Mouse (Mus musculus) neural tube, embryonic 11.5 days (tissue): ENCODE results near the gene Insl5. TPM values are rescaled to one million over a fixed set of nuclear protein-coding genes. Genes with fewer than 3 reads are reported as not detected.

Experiments used
- ATAC-seq: fragments of 200-750 bp; cut with Nextera tagmentation; 2 replicates; pipeline ENCODE4 v1.8.0; 2017; ENCODE audit warnings: moderate number of reproducible peaks, mild to moderate bottlenecking, moderate TSS enrichment, moderate library complexity; ENCODE audit not compliant: insufficient read depth, low FRiP score, low TSS enrichment
- DNase-seq: peaks from one replicate; pipeline ENCODE4 v3.0.0-alpha.2; 2015; ENCODE audit warnings: low spot score
- H3K27ac ChIP-seq: fragments of 300-500 bp; sonication (generic); 2 replicates; pipeline ENCODE4 v1.5.1; 2014; ENCODE audit warnings: low read depth, mild to moderate bottlenecking, low read length
- H3K27me3 ChIP-seq: fragments of 300-500 bp; sonication (generic); 2 replicates; pipeline ENCODE4 v1.6.1; 2014; ENCODE audit warnings: mild to moderate bottlenecking, low read length, mixed read lengths; ENCODE audit not compliant: control insufficient read depth, insufficient read depth
- H3K36me3 ChIP-seq: fragments of 300-500 bp; sonication (generic); 2 replicates; pipeline ENCODE4 v1.6.1; 2014; ENCODE audit warnings: mild to moderate bottlenecking, low read length, moderate library complexity, mixed read lengths; ENCODE audit not compliant: control insufficient read depth, insufficient read depth
- H3K4me1 ChIP-seq: fragments of 300-500 bp; sonication (generic); 2 replicates; pipeline ENCODE4 v1.6.1; 2014; ENCODE audit warnings: low read length, mixed read lengths; ENCODE audit not compliant: control insufficient read depth, insufficient read depth
- H3K4me2 ChIP-seq: fragments of 300-500 bp; sonication (generic); 2 replicates; pipeline ENCODE4 v1.6.1; 2014; ENCODE audit warnings: low read depth, mild to moderate bottlenecking, moderate library complexity
- H3K4me3 ChIP-seq: fragments of 300-500 bp; sonication (generic); 2 replicates; pipeline ENCODE4 v1.5.1; 2014; ENCODE audit warnings: low read depth, low read length
- H3K9ac ChIP-seq: fragments of 300-500 bp; sonication (generic); 2 replicates; pipeline ENCODE4 v1.6.1; 2014; ENCODE audit warnings: mild to moderate bottlenecking, low read length
- H3K9me3 ChIP-seq: fragments of 300-500 bp; sonication (generic); 2 replicates; pipeline ENCODE4 v1.6.1; 2016; ENCODE audit warnings: low read length; ENCODE audit not compliant: control insufficient read depth
- WGBS: fragments of 180-500 bp; shearing (Covaris S2); extraction: QIAGEN DNeasy Blood & Tissue Kit; methylation state at CpG from one replicate; pipeline ENCODE4 v1.1.7; 2014; 5-methylcytosine and 5-hydroxymethylcytosine counted together
- polyA plus RNA-seq: library from polyadenylated mRNA; unstranded; fragments of >200 nt; fragmentation: Nextera tagmentation; extraction: Ambion mirVana; gene quantifications from 2 replicates; pipeline ENCODE4 v1.2.1, GENCODE M21; 2014

Insl5 gene
- not detected in 2 replicates for polyA plus RNA-seq

DNA sequence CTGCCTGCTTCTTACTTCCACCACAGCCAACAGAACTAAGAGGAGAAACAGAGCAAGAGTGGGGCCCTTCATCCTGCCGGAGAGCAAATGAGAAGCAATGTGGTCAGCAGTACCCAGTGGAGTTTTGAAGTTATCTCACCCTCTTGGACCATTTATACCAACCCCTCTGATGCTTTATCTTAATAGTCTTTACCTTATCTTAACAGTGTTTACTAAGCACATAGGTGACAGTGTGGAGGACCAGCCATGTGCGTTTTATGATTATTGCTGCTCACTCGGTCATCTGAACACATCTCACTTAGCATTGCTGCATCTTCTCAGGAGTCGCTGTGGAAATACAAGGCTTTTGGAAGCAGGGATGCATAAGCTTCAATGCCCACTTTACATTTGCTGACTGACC lies at the start of gene Insl5:
Gene Insl5 (minus strand): TSS at position 222 of the 400 bp plus-strand sequence.
- no peaks in the 10 kb centered on the region for H3K4me1 ChIP-seq
- ATAC-seq (no peak), DNase-seq (no peak)
- 90% methylated on average over 4 of the region's 4 CpGs for WGBS
- H3K27ac ChIP-seq: no peak within 1 kb of the TSS
- H3K9ac ChIP-seq: no peak within 1 kb of the TSS
- no peaks in the 10 kb centered on the region for H3K27me3 ChIP-seq
- no peaks in the 10 kb centered on the region for H3K36me3 ChIP-seq
- H3K9me3 ChIP-seq: no peaks in the 10 kb centered on the region
- no peak within 1 kb of the TSS for H3K4me3 ChIP-seq
- no peak within 1 kb of the TSS for H3K4me2 ChIP-seq

DNA sequence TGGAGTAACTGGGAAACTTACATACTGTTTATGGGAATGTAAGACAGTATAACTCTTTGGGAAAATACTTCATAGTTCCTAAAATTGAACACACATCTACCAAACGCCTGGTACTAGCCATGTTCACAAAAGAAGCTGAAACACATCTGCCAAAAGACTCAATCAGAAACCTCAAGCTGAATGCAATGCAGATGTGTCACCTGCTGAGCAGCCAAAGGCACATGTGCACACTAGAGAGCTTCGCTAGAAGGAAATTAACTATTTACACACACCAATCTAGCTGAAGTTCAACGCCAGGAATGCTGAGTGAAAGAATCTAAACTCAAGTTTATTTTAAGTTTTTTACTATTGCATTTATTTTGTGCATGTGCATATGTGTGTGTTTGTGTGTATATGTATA lies 44.0 kb upstream of the Insl5 start:
- Histone ChIP-seq H3K9ac (no peak overlapping the region), H3K4me2 (no peak overlapping the region), H3K27me3 (no peaks in the 10 kb centered on the region), H3K27ac (no peak overlapping the region), H3K4me3 (no peak overlapping the region), H3K4me1 (no peaks in the 10 kb centered on the region), H3K36me3 (no peaks in the 10 kb centered on the region), H3K9me3 (no peaks in the 10 kb centered on the region)
- DNase-seq (no peak), ATAC-seq (no peak)
- WGBS: 65% methylated on average over 3 of the region's 3 CpGs

DNA sequence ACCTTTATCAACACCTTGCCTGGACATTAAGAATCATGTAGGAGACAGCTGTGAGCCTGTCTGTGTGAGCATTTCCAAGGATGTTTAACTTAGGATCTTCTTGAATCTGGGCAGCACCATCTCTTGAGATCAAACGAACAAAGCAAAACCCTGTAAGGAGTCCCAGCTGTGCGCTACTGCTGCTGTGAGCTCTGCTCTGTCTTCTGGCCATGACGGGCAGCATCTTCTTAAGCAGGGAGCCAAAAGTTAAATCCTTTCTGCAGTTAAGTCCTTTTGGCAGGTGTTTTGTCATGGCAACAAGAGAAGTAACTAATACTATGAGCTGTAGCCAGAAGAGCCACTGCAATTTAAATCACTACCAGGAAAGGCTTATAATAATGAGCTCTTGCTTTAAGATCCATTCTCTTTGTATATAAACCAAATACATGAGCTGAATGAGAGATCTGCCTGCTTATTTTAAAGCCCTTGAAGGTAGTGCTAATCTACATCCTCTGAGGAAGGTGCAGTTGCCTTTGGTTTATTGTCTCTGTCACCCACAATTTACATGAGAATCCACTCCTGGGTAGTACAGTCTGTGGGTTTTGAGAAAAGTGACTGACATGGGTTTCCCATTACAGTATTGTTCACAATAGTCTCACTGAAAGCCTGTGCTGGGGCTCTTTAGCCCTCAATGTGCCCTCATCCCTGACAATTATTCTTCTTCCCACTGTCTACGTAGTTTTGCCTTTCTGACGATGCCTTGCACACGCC lies 41.4 kb upstream of the Insl5 start:
- H3K9me3 ChIP-seq: no peaks in the 10 kb centered on the region

DNA sequence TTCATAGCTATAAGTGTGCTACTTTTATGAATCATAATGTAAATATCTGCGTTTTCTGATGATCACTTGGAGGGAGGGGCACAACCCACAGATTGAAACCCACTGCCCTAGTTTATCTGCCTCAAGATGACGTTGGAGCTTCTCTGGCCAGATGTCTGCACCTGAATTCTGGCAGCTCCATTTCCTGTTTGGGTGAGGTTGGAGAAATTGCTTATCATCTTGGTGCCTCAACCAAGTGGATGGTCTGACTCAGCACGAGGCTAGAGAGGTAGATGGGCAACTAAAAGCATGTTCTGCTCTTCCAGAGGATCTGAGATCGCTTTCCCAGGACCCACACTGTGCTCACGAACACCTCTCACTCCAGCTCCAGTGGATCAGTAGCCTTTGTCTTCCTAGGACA lies 38.3 kb upstream of the Insl5 start:
- Histone ChIP-seq H3K36me3 (no peaks in the 10 kb centered on the region), H3K27ac (no peak overlapping the region), H3K4me1 (no peaks in the 10 kb centered on the region), H3K4me3 (no peak overlapping the region), H3K27me3 (no peaks in the 10 kb centered on the region), H3K9me3 (no peaks in the 10 kb centered on the region), H3K4me2 (no peak overlapping the region), H3K9ac (no peak overlapping the region)
- DNase-seq (no peak), ATAC-seq (no peak)
- WGBS: 84% methylated on average over 5 of the region's 5 CpGs

More for the DNA sequence above, 41.4 kb upstream of the Insl5 start:
- ATAC-seq: no peak
- H3K9ac ChIP-seq: no peak overlapping the region
- DNase-seq: no peak
- no peak overlapping the region for H3K27ac ChIP-seq
- H3K27me3 ChIP-seq: no peaks in the 10 kb centered on the region
- no peaks in the 10 kb centered on the region for H3K36me3 ChIP-seq
- H3K4me1 ChIP-seq: no peaks in the 10 kb centered on the region
- H3K4me3 ChIP-seq: no peak overlapping the region
- no peak overlapping the region for H3K4me2 ChIP-seq
- WGBS: 71% methylated on average over 6 of the region's 6 CpGs

DNA sequence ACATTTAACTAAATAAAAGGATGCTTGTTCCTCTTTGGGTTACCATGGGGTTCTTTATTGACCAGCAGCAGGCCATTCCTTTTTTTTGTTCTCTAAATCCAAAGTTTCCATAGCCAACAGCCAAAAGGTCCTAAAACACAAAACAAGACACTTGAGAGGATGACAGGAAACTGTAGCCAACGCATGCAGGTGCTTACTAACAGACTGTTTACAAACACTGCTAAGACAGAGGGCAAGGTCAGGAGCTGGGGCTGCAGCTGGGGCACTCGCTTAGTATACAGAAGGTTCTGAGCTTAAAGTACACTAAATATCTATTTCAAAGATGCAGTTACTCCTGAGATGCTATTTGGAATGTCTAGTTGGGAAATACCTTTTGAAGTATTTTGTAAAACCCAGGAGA lies 37.8 kb upstream of the Insl5 start:
- Histone ChIP-seq H3K9me3 (no peaks in the 10 kb centered on the region), H3K4me2 (no peak overlapping the region), H3K27me3 (no peaks in the 10 kb centered on the region), H3K4me3 (no peak overlapping the region), H3K4me1 (no peaks in the 10 kb centered on the region), H3K9ac (no peak overlapping the region), H3K36me3 (no peaks in the 10 kb centered on the region), H3K27ac (no peak overlapping the region)
- 79% methylated on average over 2 of the region's 2 CpGs for WGBS
- no peak for DNase-seq
- ATAC-seq: no peak

DNA sequence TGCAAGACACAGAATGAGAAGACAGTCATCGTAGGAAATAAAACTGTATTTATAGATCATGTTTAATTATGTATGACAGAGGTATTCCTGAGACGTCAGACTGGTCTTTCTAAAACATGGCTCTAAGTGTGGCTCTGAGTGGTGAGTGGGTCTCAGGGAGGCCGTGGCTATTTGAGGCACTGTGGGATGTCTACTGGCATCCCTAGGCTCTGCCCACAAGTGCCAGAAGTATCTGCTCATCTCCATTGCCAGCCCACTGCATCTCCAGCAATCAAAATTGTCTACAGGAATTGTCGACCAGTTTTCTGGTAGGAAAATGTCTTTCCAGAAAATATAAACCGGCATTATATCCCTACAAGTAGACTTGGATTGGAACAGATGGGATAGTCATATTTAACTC lies 30.3 kb upstream of the Insl5 start:
- Histone ChIP-seq H3K27me3 (no peaks in the 10 kb centered on the region), H3K36me3 (no peaks in the 10 kb centered on the region), H3K4me2 (no peak overlapping the region), H3K27ac (no peak overlapping the region), H3K4me1 (no peaks in the 10 kb centered on the region), H3K4me3 (no peak overlapping the region), H3K9me3 (no peaks in the 10 kb centered on the region), H3K9ac (no peak overlapping the region)
- WGBS: 91% methylated on average over 5 of the region's 5 CpGs
- ATAC-seq (no peak), DNase-seq (no peak)

DNA sequence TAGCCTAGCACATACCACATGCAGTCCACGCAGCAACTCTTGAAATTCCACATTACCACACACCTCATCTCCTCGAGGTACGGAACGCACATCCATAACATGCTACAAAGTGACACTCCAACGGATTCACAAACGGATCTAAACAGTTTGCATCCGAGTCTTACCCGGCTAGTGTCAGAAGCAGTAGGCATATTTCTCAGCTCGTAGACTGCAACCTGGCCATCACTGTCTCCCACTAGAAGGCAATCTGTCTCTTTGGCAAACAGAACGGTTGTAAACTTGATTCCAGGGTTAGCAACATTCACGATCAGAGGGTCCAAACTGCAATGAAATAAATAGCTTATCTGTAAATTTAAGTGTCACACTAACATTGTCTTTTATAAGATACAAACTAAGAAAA lies 21.4 kb upstream of the Insl5 start:
- DNase-seq (no peak), ATAC-seq (no peak)
- H3K27me3 ChIP-seq: no peaks in the 10 kb centered on the region
- no peaks in the 10 kb centered on the region for H3K9me3 ChIP-seq
- H3K36me3 ChIP-seq: no peaks in the 10 kb centered on the region
- no peaks in the 10 kb centered on the region for H3K4me1 ChIP-seq
- H3K4me3 ChIP-seq: no peak overlapping the region
- H3K4me2 ChIP-seq: no peak overlapping the region
- no peak overlapping the region for H3K9ac ChIP-seq
- no peak overlapping the region for H3K27ac ChIP-seq
- 89% methylated on average over 11 of the region's 11 CpGs for WGBS

DNA sequence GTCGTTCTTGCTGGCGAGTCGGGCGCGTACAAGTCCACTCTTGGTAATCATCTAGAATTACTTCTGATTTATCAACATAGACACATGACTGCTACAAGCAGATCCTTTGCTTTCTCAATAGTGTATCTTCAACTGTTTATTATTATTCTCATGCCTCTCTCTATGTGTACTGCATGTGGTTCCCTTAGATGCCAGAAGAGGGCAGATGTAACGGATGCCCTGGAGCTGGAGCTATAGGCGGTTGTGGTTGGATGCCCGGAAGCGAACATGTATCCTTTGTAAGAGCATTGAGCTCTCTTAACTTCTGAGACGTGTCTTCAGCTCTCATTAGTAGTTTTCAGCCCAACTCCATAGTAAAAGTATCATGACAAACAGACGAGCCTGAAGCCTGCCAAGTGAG lies 16.4 kb upstream of the Insl5 start:
- Histone ChIP-seq H3K4me3 (no peak overlapping the region), H3K9me3 (no peaks in the 10 kb centered on the region), H3K36me3 (no peaks in the 10 kb centered on the region), H3K27me3 (no peaks in the 10 kb centered on the region), H3K4me1 (no peaks in the 10 kb centered on the region), H3K4me2 (no peak overlapping the region), H3K9ac (no peak overlapping the region), H3K27ac (no peak overlapping the region)
- DNase-seq: no peak
- 89% methylated on average over 11 of the region's 11 CpGs for WGBS
- ATAC-seq: no peak

DNA sequence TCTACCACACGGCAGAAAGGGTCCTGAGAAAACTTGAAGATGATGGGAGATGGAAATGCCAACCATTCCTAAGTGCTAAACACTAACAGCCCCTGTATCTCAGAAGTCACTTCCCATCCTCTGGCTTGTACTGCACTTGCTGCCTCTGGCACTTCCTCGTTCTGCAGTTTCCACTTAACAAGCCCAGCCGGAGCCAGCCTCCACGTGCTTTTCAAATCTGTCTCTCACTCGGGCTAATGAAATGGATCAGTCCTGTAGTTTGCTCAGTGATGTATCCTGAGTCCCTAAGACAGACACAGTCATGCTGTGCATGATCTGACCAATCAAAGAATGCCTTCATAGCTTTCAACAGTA lies 13.2 kb upstream of the Insl5 start:
- 70% methylated on average over 5 of the region's 5 CpGs for WGBS
- H3K36me3 ChIP-seq: no peaks in the 10 kb centered on the region
- H3K9ac ChIP-seq: no peak overlapping the region
- H3K27me3 ChIP-seq: no peaks in the 10 kb centered on the region
- ATAC-seq: no peak
- no peak overlapping the region for H3K4me2 ChIP-seq
- H3K9me3 ChIP-seq: no peaks in the 10 kb centered on the region
- no peak for DNase-seq
- H3K4me1 ChIP-seq: no peaks in the 10 kb centered on the region
- no peak overlapping the region for H3K27ac ChIP-seq
- H3K4me3 ChIP-seq: no peak overlapping the region
